Mouse (Mus musculus): ENCODE results near the gene Lhx3. TPM values are rescaled to one million over a fixed set of nuclear protein-coding genes. Genes with fewer than 3 reads are reported as not detected.

Lhx3 gene
- total RNA-seq, 1 experiment: 0.13 TPM

DNA sequence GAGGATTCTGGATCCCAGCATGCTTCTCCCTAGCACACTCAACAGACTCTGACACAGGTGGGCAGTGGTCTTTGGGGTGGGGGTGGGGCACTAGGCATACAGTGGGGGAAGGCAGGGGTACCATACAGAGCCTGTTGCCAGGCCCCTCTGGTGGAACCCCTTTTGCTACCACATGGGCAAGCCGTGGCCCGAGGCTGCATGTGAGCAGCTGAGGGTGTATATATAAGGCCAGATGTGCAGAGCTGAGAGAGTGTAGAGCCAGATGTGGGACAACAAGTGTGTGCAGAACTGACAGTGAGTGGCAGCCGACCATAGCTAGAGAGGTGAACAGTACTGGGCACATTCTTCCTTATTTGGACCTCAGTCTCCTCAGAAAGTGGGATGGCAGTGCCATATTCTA is 41.2 kb downstream of the Lhx3 start:
- H3K9me3 ChIP-seq (ENCODE audit: control insufficient read depth, insufficient read depth, low read depth, low read length): no peaks in the 10 kb centered on the region
- in situ Hi-C loops (cut with MboI; ENCODE audit: low sequenced_read_pairs in 2 of 2, unreplicated experiment in 2 of 2): no loop called here
- peaks cover 2 to 9% of the 10 kb centered on the region in 2 experiments; a peak in 1 of 4 replicates for H3K4me1 ChIP-seq (ENCODE audit: control insufficient read depth in 2 of 2, insufficient read depth in 2 of 2, low read length in 2 of 2, poor library complexity in 1 of 2)
- H3K9ac ChIP-seq (ENCODE audit: insufficient read depth, low read depth, low read length, poor library complexity, severe bottlenecking): no peak overlapping the region
- TF ChIP-seq MAFK (IDR thresholded peaks at IDR 0.05; ENCODE audit: insufficient read depth, low read depth, low read length) (no peak), CHD2 (IDR thresholded peaks at IDR 0.05; ENCODE audit: low read depth, low read length) (no peak), ZC3H11A (IDR thresholded peaks at IDR 0.05; ENCODE audit: borderline replicate concordance, low read depth, low read length) (no peak), HCFC1 (IDR thresholded peaks at IDR 0.05; ENCODE audit: borderline replicate concordance, insufficient read depth, low read length) (no peak), ZNF384 (IDR thresholded peaks at IDR 0.05; ENCODE audit: low read depth, low read length) (no peak)
- no peak for DNase-seq (ENCODE audit: low read depth, low spot score)
- H3K4me3 ChIP-seq (ENCODE audit: insufficient read depth in 1 of 2, low read depth in 1 of 2, low read length in 2 of 2, poor library complexity in 1 of 2, severe bottlenecking in 1 of 2): no peak overlapping the region
- H3K36me3 ChIP-seq (ENCODE audit: control insufficient read depth, insufficient read depth, low read length, poor library complexity, severe bottlenecking): no peaks in the 10 kb centered on the region
- no peak overlapping the region for H3K27ac ChIP-seq (ENCODE audit: insufficient read depth, low read depth, low read length, poor library complexity, severe bottlenecking)

DNA sequence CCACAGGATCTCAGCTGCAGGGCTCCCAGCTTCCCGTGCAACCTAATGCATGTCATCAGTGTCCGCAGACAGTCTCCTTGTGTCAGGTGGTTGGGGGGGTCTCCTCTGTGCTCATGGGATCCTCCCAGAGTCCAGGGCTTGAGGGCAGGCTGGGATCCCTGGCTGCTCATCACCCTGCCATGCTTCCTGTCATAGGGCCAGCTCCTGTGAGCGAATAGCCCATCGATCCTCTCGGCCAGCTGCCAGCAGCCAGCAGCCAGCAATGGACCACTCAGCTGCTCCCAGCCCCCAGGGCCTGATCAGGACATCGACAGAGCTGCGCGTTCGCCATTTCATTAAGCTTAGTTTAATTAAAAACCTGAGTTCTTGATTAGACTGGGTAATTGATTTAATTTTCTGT is 50.0 kb downstream of the Lhx3 start:
- in situ Hi-C loops (cut with MboI; ENCODE audit: low sequenced_read_pairs in 2 of 2, unreplicated experiment in 2 of 2): loop anchor here in 1 of 2 experiments (10.0 kb wide), 1 partner anchor 127 kb away; no protein-coding TSS in a partner anchor

DNA sequence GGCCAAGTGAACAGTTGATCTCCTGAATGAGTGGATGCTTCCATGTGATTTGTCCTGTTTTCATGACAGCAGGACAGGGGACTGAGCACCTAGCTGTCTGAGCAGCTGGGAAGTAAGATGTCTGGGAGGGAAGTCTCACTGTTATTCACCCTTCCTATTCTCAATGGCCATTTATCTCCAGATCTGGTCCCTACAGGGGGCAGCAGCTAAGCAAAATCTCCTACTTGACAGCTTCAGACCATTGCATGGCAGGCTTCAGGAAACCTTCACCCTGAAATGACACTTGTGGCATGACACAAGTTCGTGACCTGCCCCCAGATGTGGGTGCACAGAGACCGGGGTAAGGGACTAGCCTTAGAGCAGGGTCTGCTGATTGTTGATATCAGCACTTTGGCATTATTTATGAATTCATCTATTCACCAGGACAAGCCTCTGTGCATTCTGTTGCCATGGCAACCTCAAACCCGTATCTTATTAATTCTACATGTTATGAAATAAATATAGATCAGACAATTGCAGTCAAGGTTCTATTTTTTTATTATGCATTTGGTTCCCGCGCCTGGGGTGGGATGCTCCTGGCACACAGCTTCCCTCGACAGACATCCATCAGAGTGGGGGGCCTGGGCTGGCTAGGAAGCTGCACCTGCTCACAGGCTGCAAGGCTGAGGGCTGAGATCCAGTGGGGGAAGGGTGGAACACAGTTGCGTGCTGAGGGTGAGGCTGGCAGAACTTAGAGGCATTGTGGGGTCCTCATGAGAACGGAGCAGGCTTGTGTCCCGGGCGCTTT is 51.7 kb downstream of the Lhx3 start:
- in situ Hi-C loops (cut with MboI; ENCODE audit: low sequenced_read_pairs in 2 of 2, unreplicated experiment in 2 of 2): loop anchor here in 1 of 2 experiments (10.0 kb wide), 1 partner anchor 128 kb away; no protein-coding TSS in a partner anchor
- Histone ChIP-seq H3K4me3 (ENCODE audit: insufficient read depth in 1 of 2, low read depth in 1 of 2, low read length in 2 of 2, poor library complexity in 1 of 2, severe bottlenecking in 1 of 2) (no peak overlapping the region), H3K9ac (ENCODE audit: insufficient read depth, low read depth, low read length, poor library complexity, severe bottlenecking) (no peak overlapping the region), H3K4me1 (ENCODE audit: control insufficient read depth in 2 of 2, insufficient read depth in 2 of 2, low read length in 2 of 2, poor library complexity in 1 of 2) (no peaks in the 10 kb centered on the region), H3K9me3 (ENCODE audit: control insufficient read depth, insufficient read depth, low read depth, low read length) (no peaks in the 10 kb centered on the region), H3K36me3 (ENCODE audit: control insufficient read depth, insufficient read depth, low read length, poor library complexity, severe bottlenecking) (no peaks in the 10 kb centered on the region), H3K27ac (ENCODE audit: insufficient read depth, low read depth, low read length, poor library complexity, severe bottlenecking) (no peak overlapping the region)
- TF ChIP-seq ZC3H11A (IDR thresholded peaks at IDR 0.05; ENCODE audit: borderline replicate concordance, low read depth, low read length): no peak
- TF ChIP-seq MAFK (IDR thresholded peaks at IDR 0.05; ENCODE audit: insufficient read depth, low read depth, low read length): no peak
- TF ChIP-seq CHD2 (IDR thresholded peaks at IDR 0.05; ENCODE audit: low read depth, low read length): no peak
- TF ChIP-seq ZNF384 (IDR thresholded peaks at IDR 0.05; ENCODE audit: low read depth, low read length): no peak
- TF ChIP-seq HCFC1 (IDR thresholded peaks at IDR 0.05; ENCODE audit: borderline replicate concordance, insufficient read depth, low read length): no peak
- no peak for DNase-seq (ENCODE audit: low read depth, low spot score)

More for the DNA sequence above, 50.0 kb downstream of the Lhx3 start:
- no peaks in the 10 kb centered on the region for H3K4me1 ChIP-seq (ENCODE audit: control insufficient read depth in 2 of 2, insufficient read depth in 2 of 2, low read length in 2 of 2, poor library complexity in 1 of 2)
- DNase-seq (ENCODE audit: low read depth, low spot score): no peak
- no peak overlapping the region for H3K4me3 ChIP-seq (ENCODE audit: insufficient read depth in 1 of 2, low read depth in 1 of 2, low read length in 2 of 2, poor library complexity in 1 of 2, severe bottlenecking in 1 of 2)
- H3K9me3 ChIP-seq (ENCODE audit: control insufficient read depth, insufficient read depth, low read depth, low read length): no peaks in the 10 kb centered on the region
- no peaks in the 10 kb centered on the region for H3K36me3 ChIP-seq (ENCODE audit: control insufficient read depth, insufficient read depth, low read length, poor library complexity, severe bottlenecking)
- no peak overlapping the region for H3K9ac ChIP-seq (ENCODE audit: insufficient read depth, low read depth, low read length, poor library complexity, severe bottlenecking)
- TF ChIP-seq HCFC1 (IDR thresholded peaks at IDR 0.05; ENCODE audit: borderline replicate concordance, insufficient read depth, low read length): no peak
- no peak for TF ChIP-seq ZNF384 (IDR thresholded peaks at IDR 0.05; ENCODE audit: low read depth, low read length)
- TF ChIP-seq CHD2 (IDR thresholded peaks at IDR 0.05; ENCODE audit: low read depth, low read length): no peak
- no peak for TF ChIP-seq MAFK (IDR thresholded peaks at IDR 0.05; ENCODE audit: insufficient read depth, low read depth, low read length)
- TF ChIP-seq ZC3H11A (IDR thresholded peaks at IDR 0.05; ENCODE audit: borderline replicate concordance, low read depth, low read length): no peak
- no peak overlapping the region for H3K27ac ChIP-seq (ENCODE audit: insufficient read depth, low read depth, low read length, poor library complexity, severe bottlenecking)

DNA sequence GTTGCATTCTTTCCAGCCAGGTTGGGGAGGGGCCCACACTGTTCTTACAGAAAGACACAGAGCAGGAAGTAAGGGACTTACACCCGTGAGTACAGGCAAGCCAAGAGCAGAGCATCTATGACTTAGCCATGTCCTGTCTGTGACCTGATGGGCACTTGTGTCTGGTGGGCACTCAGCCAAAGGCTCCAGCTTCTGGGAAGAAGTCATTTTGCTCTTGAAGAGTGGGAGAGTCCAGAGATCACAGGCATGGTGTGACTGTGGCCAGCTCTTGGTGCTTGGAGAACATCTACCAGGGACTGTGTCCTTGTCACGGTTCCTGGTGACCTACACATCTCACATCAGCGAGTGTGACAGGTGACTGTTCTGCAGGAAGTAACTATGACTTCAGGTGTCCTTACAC is 52.4 kb downstream of the Lhx3 start:
- Histone ChIP-seq H3K4me3 (ENCODE audit: insufficient read depth in 1 of 2, low read depth in 1 of 2, low read length in 2 of 2, poor library complexity in 1 of 2, severe bottlenecking in 1 of 2) (no peak overlapping the region), H3K9me3 (ENCODE audit: control insufficient read depth, insufficient read depth, low read depth, low read length) (no peaks in the 10 kb centered on the region), H3K36me3 (ENCODE audit: control insufficient read depth, insufficient read depth, low read length, poor library complexity, severe bottlenecking) (no peaks in the 10 kb centered on the region), H3K4me1 (ENCODE audit: control insufficient read depth in 2 of 2, insufficient read depth in 2 of 2, low read length in 2 of 2, poor library complexity in 1 of 2) (no peaks in the 10 kb centered on the region), H3K9ac (ENCODE audit: insufficient read depth, low read depth, low read length, poor library complexity, severe bottlenecking) (no peak overlapping the region), H3K27ac (ENCODE audit: insufficient read depth, low read depth, low read length, poor library complexity, severe bottlenecking) (no peak overlapping the region)
- in situ Hi-C loops (cut with MboI; ENCODE audit: low sequenced_read_pairs in 2 of 2, unreplicated experiment in 2 of 2): loop anchor here in 1 of 2 experiments (10.0 kb wide), 1 partner anchor 129 kb away; no protein-coding TSS in a partner anchor
- TF ChIP-seq ZNF384 (IDR thresholded peaks at IDR 0.05; ENCODE audit: low read depth, low read length): no peak
- no peak for TF ChIP-seq HCFC1 (IDR thresholded peaks at IDR 0.05; ENCODE audit: borderline replicate concordance, insufficient read depth, low read length)
- no peak for TF ChIP-seq ZC3H11A (IDR thresholded peaks at IDR 0.05; ENCODE audit: borderline replicate concordance, low read depth, low read length)
- TF ChIP-seq CHD2 (IDR thresholded peaks at IDR 0.05; ENCODE audit: low read depth, low read length): no peak
- TF ChIP-seq MAFK (IDR thresholded peaks at IDR 0.05; ENCODE audit: insufficient read depth, low read depth, low read length): no peak
- no peak for DNase-seq (ENCODE audit: low read depth, low spot score)

Measured in ES-E14 (cell line).